Mouse (Mus musculus): ENCODE results near the gene Cks2.
A peak's percentile ranks its signal among the peaks of the same experiment; 100 is the strongest.
"Not testable (repeated sequence)": the region's sequence is repeated elsewhere in the genome, so short reads cannot be mapped to it uniquely, and the experiment has no call there.

The Cks2 gene

DNA sequence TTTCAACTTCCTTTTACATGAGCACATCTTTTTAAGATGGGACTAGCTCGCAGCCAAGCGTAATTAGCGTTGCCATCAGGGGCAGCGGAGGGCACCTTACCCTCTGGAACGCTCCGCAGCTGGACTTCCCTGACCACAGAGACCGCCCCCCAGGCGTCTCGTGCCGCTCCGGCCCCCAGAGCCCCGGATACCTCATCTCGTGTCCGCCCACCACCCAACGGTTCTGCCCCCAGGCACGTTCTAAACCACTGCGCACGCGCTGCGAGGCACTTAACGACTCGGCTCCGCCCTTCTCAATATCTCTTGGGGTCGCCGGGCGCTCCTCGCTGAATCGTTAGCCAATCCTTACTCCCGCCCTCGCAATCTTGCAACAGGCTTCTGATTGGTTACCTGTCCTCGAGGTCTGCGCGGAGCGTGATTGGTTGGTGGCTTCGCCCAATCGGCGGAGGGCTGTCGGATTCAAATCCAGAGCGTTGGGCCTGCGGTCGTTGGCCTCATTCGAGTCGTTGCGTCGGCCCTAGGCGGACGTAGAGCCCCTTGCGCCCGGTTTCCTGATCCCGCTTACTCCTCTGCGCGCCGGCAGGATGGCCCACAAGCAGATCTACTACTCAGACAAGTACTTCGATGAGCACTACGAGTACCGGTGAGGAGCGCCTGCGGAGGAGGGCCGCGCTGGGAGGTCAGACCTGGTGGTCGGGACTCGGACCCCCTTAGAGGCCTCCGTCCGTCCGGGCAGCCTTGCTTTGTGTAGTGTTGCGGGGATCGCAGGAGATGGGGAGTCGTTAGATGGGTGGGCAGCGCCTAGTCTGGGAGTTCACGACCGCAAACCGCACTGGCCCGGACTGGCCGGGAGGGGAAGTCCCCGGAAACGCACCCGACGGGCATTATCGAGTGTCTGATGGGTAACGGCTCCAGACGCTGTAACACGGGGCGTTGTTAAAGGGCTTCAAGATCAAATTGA lies at the start of gene Cks2:
Gene Cks2 (plus strand): TSS at position 404 of the 961 bp plus-strand sequence.
- DNase-seq (ENCODE audit: low spot score) = peak; percentile 89

DNA sequence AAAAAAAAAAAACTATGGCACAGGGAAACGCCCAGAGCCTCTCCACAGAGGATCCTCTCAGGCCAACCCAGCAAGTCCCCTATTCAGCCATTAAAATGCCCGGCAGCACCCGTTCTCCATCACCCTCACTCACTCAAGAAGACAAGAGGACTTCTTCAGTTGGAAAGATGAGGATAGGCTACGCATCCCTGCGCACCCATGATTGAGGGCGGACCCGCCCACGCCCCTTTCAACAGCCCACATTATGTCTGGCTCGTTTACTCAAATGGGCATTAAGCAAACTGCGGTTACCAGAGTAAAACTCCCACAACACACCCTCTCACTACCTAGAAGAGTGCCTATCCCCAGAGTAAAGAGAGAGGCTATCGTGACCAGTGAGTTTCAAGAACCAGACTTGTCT lies 49.6 kb upstream of the Cks2 start:
- no peak for DNase-seq (ENCODE audit: low spot score)

DNA sequence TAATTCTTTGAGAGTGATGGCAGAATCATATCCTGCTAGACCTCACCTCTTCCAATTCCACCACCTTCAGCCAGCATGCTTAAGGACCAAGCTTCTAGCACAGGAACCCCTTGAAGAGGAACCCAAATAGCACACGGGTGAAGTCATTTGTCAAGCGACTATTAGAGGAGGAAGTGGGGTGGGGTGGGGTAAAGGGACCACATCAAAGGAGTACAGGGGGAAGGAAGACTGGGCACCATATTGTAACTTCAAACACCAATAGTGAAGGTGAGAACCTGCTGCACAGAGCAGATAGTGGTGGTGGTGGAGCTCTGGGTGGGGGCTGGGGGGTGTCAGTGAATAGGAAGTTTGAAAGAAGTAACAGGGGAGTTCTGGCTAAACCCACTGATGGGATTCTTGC lies 47.0 kb upstream of the Cks2 start:
- DNase-seq (ENCODE audit: low spot score) = no peak

DNA sequence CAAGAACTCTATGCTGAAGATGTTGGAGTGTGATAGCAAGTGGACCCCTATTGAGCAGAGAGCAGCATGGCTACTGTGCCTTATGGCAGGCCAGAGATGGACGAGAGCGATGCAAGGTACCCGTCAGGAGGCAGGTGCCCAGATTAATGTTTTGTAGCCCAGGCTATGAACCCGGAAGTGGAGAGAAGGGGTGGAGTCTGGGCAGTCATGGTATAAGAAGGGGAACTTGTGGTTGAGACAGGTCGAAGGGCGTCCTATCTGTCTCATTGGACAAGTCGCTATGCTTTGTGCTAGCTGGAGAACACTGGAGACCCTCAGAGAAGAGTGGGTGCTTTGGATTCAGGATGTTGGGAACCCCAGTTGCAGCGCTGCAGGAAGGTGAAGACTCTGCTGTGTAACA lies 44.9 kb upstream of the Cks2 start:
- DNase-seq (ENCODE audit: low spot score) = no peak

DNA sequence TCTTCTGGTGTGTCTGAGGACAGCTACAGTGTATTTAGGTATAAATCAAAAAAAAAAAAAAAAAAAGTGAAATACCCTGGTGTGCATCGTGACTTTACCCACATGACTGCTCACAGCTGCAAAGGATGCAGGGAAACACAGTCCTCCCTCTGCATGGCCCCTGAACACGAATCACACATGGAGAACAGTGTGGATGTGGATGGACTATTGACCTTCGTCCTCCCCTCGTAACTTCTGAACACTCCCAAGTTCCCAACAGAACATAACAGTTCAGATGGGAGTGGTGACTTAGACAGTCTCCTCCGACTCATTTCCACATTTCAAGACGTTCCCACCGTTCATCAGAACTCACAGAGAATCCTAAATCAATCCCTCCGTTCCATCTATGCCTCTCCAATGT lies 42.3 kb upstream of the Cks2 start:
- no peak for DNase-seq (ENCODE audit: low spot score)

DNA sequence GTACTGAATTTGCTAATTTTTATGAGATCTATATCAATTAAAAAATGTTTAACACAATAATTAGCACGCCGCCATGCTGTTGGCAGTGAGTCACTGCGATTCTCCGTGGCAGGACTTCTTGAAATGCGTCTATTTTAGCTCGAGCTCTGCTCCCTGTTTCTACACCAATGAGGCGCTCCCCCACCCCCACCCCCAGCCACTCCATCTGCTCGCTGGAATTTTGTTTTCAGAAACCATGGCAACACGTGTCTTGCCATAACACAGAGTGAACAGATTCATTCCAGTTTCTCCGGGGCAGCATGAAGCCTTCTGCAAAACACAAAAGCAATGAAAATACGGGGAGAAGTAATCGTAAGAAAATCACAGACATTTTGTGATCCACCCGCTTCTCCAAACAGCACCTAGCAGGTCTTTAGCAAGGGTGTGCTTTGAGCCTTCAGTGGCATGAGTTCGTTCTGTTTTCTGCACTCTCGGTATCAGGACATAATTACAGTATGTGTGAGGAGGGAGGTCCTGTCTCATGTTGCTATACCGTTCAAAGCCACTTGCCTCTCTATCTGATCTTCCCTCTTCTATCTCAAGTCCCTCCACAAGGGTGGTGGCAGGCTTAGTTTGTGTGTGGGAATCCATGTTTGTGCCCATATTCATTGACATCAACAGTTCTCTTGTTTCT lies 41.7 kb upstream of the Cks2 start:
- DNase-seq (ENCODE audit: low spot score) = no peak

DNA sequence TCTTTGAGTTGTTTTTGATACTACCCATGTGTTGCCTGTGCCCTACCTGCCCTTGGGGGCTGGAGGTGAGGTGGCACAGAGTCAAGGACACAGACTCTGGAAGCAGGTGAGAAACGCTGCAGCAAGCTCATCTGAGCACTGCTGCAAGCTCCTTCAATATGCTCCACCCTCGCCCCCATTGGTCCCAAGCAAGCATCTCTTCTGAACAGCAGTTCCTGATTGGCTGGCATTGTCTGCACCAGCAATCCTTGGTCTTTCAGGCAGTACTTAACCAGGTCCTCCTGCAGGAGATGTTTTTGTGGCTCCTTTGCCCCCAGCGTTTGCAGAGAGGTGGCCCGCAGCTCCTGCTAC lies 41.2 kb upstream of the Cks2 start:
- DNase-seq (ENCODE audit: low spot score) = no peak

DNA sequence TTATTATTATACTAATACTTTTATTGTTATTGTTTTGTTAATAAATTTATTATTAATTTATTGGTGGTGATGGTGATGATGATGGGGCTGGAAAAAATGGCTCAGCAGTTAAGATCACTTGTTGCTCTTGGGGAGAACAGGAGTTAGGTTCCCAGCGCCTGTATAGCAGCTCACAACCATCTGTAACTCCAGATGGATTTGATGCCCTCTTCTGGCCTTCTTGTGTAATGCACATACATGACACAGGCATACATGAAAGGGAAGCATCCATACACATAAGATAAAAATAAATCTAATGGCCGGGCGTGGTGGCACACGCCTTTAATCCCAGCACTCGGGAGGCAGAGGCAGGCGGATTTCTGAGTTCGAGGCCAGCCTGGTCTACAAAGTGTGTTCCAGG lies 35.8 kb upstream of the Cks2 start:
- DNase-seq (ENCODE audit: low spot score) = no peak

DNA sequence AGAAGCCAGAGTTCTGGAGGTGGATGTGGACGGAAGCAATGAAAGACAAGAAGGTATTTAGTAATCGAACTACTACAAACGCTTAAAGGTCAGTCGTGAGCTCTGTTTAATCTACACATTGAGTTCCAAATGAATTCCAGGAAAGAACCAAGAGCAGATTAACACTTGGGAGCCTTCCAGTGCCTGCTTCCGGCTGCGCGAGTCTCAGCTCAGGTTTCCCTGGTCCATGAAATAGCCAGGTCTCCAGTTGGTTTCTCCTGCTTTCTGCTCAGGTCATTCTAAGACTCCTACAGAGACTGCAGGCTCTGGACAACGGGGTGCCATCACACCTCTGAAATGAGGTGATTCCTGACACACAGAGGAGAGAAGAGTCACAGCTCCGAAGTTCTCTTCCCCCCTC lies 34.0 kb upstream of the Cks2 start:
- no peak for DNase-seq (ENCODE audit: low spot score)

DNA sequence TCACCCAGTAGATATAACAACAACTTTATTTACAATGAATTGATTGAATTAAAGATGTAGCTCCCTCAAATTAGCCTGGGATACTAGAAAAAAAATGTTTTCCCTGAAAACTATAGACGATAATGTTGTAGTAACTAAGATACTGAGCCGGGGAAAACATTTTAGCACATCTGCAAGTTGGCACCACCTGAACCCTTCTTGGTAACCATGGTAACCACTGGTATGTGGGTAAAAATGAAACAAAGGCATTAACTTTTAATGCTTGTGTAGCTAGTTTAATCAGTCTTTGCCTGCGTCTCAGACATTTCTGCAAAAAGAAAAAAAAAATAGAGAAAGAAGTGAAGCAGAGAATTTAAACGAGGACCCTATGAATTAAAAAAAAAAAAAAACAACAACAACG lies 33.5 kb upstream of the Cks2 start:
- DNase-seq (ENCODE audit: low spot score) = no peak

DNA sequence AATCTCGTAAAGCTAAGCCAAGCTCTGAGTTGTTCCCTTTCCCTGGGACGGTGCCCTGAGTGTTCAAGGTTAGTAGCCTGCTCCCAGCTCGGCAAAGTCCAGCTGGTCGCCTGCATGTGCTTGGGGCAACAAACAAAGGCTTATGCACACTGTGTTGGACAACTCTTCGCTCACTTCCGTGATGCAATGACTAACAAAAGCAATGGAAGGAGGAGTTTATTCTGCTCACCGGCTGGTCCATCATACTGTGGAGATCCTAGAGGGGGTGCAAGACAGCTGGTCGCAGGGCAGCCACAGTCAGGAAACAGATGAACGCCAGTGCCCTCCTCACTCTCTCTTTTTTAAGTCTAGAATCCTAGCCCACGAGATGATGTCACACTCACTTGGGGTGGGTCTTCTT lies 29.2 kb upstream of the Cks2 start:
- DNase-seq (ENCODE audit: low spot score) = no peak

DNA sequence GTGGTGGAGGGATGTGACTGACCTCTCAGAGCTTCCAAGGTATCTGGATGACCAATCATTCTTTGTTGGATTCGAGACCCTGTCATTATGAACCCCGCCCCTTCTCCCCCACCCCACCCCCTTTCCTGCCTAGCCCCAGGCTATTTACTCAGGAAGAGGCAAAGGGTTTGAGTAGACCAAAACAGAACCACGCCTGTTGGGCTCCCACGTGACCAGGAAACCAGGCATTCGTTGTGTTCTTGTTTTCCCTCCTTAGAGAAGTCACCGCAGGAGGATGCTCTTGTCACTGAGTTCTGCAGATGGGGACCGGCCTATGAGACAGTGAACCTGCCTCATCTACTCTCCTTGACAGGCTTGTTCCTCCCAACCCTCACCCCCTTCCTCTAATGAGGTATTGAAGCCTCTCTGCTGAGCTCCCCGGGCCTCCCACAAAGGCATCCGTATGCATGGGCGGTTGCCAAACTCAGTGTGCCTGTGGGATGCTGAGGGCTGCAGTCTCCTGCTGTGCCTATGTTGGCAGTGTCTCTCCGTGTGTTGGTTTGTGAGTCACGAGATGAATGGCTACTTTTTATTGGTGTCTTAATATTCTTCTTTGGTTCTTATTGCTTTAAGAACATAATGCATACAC lies 28.5 kb upstream of the Cks2 start:
- DNase-seq (ENCODE audit: low spot score) = no peak

DNA sequence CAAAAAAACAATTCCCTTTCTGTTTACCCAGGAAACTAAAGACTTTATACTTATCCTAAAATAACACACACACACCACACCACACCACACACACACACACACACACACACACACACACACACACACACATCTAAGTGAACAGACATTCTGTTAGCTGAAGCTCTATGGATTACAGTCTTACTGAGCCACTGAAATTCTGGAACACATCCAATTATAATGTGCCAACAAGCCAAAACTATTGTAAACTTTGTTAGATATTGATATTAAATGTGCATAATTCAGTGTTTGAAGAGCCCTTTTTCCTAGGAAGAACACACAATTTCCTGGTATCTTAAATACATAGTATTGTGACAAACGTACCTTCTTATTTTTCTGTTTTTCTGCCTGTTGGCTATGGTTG lies 27.7 kb upstream of the Cks2 start:
- no peak for DNase-seq (ENCODE audit: low spot score)

DNA sequence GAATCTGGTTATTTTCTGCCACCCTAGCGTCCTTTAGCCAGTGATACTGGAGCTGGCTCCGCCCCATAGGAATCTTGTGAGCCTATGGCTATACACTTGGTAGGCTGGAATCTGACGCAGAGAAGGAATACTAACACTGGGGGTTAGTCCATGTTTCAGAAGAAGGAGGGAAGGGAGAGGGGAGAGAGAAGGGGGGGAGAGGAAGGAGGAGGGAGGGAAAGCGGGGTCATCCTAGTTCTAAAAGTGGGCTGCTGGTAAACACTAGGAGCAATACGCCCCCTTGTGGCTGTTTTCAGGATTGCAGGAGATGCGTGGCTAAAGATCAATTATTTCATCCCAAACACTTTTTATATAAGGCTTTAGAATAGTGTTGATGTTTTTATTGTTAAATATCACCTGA lies 27.2 kb upstream of the Cks2 start:
- DNase-seq (ENCODE audit: low spot score) = peak; percentile 38

DNA sequence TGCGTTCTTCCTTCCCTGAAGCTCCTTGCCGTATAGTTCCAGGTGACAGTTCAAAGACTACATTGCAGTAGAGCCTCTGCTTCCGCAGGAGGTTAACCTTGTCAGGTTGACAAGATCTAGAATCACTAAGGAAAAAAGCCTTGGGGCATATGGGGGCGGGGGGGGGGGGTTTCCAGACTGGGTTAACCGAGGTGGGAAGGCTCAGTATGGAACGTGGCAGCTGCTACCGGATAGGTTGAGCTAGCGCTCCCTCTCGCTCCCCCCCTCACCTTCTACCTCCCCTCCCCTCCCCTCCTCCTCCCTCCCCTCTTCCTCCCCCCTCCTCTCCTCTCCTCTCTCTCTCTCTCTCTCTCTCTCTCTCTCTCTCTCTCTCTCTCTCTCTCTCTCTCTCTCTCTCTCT lies 26.4 kb upstream of the Cks2 start:
- DNase-seq (ENCODE audit: low spot score) = no peak

DNA sequence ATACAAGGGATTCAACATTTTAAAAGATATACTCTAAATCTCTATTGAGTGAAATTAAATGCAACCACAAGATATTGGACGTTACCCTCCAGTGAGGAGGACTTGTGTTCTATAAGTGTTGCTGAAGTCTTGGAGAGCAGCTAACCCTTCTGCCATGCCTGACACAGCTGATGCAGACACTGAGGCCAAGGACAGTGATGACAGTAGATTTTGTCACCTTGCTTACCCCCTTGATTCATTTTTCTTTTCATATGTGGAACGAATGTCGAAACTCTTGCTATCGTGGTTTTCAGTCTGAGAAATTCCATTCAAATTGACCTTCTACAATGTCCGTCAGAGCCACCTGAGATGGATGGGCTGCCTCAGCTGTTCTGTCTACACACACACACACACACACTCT lies 22.4 kb upstream of the Cks2 start:
- DNase-seq (ENCODE audit: low spot score) = no peak

DNA sequence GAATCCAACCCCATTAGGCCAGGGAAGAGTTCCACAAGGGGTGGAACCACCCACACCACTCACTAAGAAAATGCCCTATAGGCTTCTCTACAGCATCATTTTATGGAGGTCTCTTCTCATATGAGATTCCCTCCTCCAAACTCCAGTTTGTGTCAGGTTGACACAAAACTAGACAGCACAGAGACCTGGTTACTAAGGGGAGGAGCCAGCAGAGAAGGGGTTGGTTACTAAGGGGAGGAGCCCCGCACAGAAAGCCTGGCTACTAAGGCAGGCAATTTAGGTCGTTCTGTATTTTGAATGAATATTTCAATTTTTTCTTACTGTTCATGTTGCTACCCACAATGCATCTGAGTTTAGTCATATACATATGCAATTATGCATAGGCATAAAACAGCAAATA lies 21.4 kb upstream of the Cks2 start:
- no peak for DNase-seq (ENCODE audit: low spot score)

DNA sequence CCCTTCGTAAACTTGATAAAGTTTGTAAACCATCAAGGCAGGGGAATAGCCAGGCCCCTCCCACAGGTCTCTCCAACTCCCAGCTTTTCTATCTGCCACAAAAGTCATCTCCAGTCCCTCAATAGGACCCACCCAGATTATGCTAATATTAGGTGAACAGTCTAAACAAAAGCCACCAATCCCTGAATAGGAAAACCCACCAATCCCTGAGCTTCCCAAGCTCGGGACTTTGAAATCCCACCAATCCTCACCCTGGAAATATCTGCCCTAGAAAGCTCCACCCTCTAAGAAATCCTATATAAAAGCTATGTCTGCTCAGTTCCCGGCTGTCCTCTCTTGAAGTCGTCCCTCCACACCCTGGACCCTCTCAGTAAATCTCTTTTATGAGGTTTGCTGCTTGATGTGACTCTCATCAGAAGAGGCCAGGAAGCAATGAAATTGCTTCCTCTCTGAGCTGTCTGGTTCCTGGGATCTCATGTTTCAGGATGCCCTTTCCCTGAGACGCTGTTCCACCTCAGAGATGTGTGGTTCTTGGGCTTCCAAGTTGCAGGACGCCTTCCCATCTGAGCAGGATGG lies 16.7 kb upstream of the Cks2 start:
- no peak for DNase-seq (ENCODE audit: low spot score)

DNA sequence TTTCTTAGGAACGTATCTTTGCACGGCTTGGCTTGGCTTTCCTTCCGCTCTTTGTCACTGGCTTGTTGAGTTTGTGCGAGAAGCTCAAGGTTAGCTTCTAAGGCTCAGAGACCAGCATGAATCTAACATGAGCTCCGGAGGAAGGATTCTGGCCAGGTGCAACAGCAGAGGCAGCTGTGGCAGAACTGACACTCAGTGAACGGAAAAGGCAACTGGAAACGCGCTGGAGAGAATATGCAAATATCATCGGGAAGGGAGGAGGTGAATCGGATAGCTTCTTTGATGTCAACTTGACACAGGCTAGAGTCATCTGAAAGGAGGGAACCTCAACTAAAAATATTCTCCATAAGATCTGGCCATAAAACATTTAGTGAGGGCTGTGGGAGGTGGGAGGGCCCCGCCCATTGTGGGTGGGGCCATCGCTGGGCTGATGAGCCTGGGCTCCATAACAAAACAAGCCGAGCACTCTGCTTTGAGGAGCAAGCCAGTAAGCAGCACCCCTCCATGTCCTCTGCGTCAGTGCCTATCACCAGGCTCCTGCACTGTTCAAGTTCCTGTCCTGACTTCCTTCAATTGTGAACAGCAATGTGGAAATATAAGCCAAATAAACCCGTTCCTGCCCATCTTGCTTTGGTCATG lies 13.6 kb upstream of the Cks2 start:
- no peak for DNase-seq (ENCODE audit: low spot score)

DNA sequence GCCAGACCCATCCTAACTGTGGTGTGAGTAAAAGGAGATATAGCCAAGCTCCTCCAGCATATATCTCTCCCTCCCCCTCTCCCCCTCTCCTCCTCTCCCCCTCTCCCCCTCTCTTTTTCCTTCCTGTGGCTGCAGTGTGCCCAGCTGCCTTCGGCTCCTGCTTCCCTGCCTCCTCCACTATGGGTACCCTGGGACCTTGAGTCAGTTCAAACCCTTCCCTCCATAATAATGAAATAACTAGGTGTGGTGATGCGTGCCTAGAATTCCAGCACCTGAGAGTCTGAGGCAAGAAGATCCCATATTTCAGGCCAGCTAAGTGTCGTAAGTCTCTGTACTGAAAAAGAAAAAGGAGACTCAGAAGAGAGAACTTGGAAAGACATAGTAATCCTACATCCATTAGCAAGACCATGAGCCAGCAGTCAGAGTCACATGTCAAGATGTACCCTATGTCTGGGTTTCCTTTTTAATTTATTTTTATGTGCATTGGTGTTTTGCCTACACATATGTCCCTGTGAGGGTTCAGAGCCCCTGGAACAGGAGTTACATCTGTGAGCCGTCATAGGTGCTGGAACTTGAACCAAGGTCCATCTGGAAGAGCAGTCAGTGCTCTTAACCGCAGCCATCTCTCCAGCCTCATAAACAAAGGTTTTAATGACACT lies 12.3 kb upstream of the Cks2 start:
- DNase-seq (ENCODE audit: low spot score) = no peak

DNA sequence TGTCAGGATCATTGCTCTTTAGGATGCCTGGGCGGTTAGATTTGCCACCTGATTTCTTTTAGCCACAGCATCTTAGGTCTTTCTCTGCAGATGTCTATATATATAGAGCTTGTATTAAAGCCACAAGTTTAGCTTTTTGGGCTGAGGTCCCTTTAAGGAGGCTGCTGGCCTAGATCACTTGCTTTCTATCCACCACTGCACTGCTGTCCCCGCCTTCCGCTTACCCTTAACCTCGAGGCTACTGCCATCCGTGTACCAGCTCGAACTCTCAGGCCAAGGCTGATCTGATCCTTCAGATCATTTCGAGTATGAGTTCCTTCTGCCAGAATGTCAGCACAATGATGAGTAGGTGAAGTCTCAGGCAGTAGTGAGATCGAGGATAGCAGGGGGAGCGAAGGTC lies 9.6 kb upstream of the Cks2 start:
- not testable (repeated sequence) for DNase-seq (ENCODE audit: low spot score)

DNA sequence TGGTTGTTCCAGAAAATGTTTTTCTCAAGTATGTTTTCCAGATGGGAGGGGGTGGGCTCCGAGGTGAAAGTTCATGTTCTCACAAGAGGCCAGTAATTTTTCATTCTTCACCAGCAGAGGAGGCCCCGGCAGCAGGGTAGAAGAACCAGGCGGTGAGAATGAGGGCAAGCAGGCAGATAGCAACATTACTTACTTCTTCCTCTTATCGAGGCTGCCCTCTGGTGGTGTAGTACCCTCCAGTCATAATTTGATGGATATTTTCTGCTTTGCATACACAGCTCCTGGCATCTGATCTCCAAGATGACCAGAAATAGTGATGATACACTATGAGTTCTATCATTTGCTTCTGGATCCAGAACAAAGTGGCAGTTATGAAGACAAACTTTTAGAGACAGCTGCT lies 6.1 kb upstream of the Cks2 start:
- DNase-seq (ENCODE audit: low spot score) = no peak
